Mouse (Mus musculus) activated CD4-positive, CD25-positive, alpha-beta regulatory T cell, adult 9 weeks (primary cell): ENCODE data around the gene Fndc10. TPM values are rescaled to one million over a fixed set of nuclear protein-coding genes. Genes with fewer than 3 reads are reported as not detected.

ENCODE experiments used
- polyA plus RNA-seq: library from polyadenylated mRNA; unstranded; fragments of 100-300 nt; shearing (Covaris generic); gene quantifications from one replicate; pipeline ENCODE4 v1.2.1, GENCODE M21; 2017

The Fndc10 gene
- 0.72 TPM for polyA plus RNA-seq

GRCm38 (mm10) chr4:155694111-155694481 is at the start of gene Fndc10:
TSS of gene Fndc10 (plus strand) at chr4:155694342.

GRCm38 (mm10) chr4:155645308-155645707 is 48.8 kb upstream of the Fndc10 start, which contains the start of gene Gm10563:
TSS of gene Gm10563 (minus strand) at chr4:155645408.

GRCm38 (mm10) chr4:155653086-155653450 is 41.1 kb upstream of the Fndc10 start, which contains the start of gene Mmp23:
TSS of gene Mmp23 (minus strand) at chr4:155653384.

GRCm38 (mm10) chr4:155668689-155669597 is 25.2 kb upstream of the Fndc10 start, which contains the start of gene Mib2:
TSS of gene Mib2 (minus strand) at chr4:155669198.

GRCm38 (mm10) chr4:155704721-155705591 is 10.8 kb downstream of the Fndc10 start, which contains the start of gene Ssu72:
TSS of gene Ssu72 (plus strand) at chr4:155704800.

GRCm38 (mm10) chr4:155734350-155734941 is 40.3 kb downstream of the Fndc10 start, which contains the start of gene Tmem240:
TSS of gene Tmem240 (plus strand) at chr4:155734800.

Other genes starting within 250 kb of the Fndc10 start
- gene Tmem52, start 225.2 kb upstream of the Fndc10 start, polyA plus RNA-seq: not detected
- gene Gnb1, start 203.0 kb upstream of the Fndc10 start, polyA plus RNA-seq: 21.1 TPM
- 138 TPM for gene Nadk, start 132.0 kb upstream of the Fndc10 start, polyA plus RNA-seq
- 13.5 TPM for gene Slc35e2, start 92.9 kb upstream of the Fndc10 start, polyA plus RNA-seq
- 120 TPM for gene Cdk11b, start 69.5 kb upstream of the Fndc10 start, polyA plus RNA-seq
- gene Gm10563, start 48.9 kb upstream of the Fndc10 start, polyA plus RNA-seq: 1.9 TPM
- gene Mmp23, start 41.0 kb upstream of the Fndc10 start, polyA plus RNA-seq: 0.54 TPM
- gene Mib2, start 25.1 kb upstream of the Fndc10 start, polyA plus RNA-seq: 42.3 TPM
- gene Ssu72, start 10.5 kb downstream of the Fndc10 start, polyA plus RNA-seq: 160 TPM
- gene Tmem240, start 40.5 kb downstream of the Fndc10 start, polyA plus RNA-seq: 0.24 TPM
- 38.3 TPM for gene Atad3a, start 66.8 kb downstream of the Fndc10 start, polyA plus RNA-seq
- not detected for gene Vwa1, start 80.4 kb downstream of the Fndc10 start, polyA plus RNA-seq
- not detected for gene Tmem88b, start 91.5 kb downstream of the Fndc10 start, polyA plus RNA-seq
- not detected for gene Ankrd65, start 96.1 kb downstream of the Fndc10 start, polyA plus RNA-seq
- 138 TPM for gene Mrpl20, start 108.5 kb downstream of the Fndc10 start, polyA plus RNA-seq
- gene Ccnl2, start 118.1 kb downstream of the Fndc10 start, polyA plus RNA-seq: 168 TPM
- 197 TPM for gene Aurkaip1, start 136.9 kb downstream of the Fndc10 start, polyA plus RNA-seq
- gene Mxra8, start 145.3 kb downstream of the Fndc10 start, polyA plus RNA-seq: 4.0 TPM
- gene Dvl1, start 153.1 kb downstream of the Fndc10 start, polyA plus RNA-seq: 2.8 TPM
- 0.92 TPM for gene Tas1r3, start 169.0 kb downstream of the Fndc10 start, polyA plus RNA-seq
- 20.4 TPM for gene Cptp, start 175.1 kb downstream of the Fndc10 start, polyA plus RNA-seq
- 92.1 TPM for gene Ints11, start 175.2 kb downstream of the Fndc10 start, polyA plus RNA-seq
- 32.6 TPM for gene Pusl1, start 197.4 kb downstream of the Fndc10 start, polyA plus RNA-seq
- 7.8 TPM for gene Acap3, start 197.5 kb downstream of the Fndc10 start, polyA plus RNA-seq
- gene Ube2j2, start 249.5 kb downstream of the Fndc10 start, polyA plus RNA-seq: 15.3 TPM